Mouse (Mus musculus) midbrain, embryonic 14.5 days (tissue): ENCODE measurements around the gene Stx17. TPM values are rescaled to one million over a fixed set of nuclear protein-coding genes. Genes with fewer than 3 reads are reported as not detected.

Source experiments
- ATAC-seq: fragments of 200-750 bp; cut with Nextera tagmentation; 2 replicates; pipeline ENCODE4 v1.8.0; 2017; ENCODE audit warnings: moderate number of reproducible peaks, moderate library complexity; ENCODE audit not compliant: low FRiP score, low TSS enrichment
- DNase-seq: peaks from one replicate; pipeline ENCODE4 v3.0.0-alpha.2; 2015
- H3K27ac ChIP-seq: fragments of 300-500 bp; sonication (generic); replicated peaks from 2 replicates; pipeline ENCODE4 v1.5.1; 2014; ENCODE audit warnings: mild to moderate bottlenecking, low read depth, low read length, moderate library complexity
- H3K27me3 ChIP-seq: fragments of 300-500 bp; sonication (generic); 2 replicates; pipeline ENCODE4 v1.6.1; 2014; ENCODE audit warnings: low read length, control low read depth, mixed read lengths; ENCODE audit not compliant: control insufficient read depth, insufficient read depth
- H3K36me3 ChIP-seq: fragments of 300-500 bp; sonication (generic); 2 replicates; pipeline ENCODE4 v1.6.1; 2014; ENCODE audit warnings: low read length, control low read depth; ENCODE audit not compliant: control insufficient read depth, insufficient read depth
- H3K4me1 ChIP-seq: fragments of 300-500 bp; sonication (generic); 2 replicates; pipeline ENCODE4 v1.6.1; 2014; ENCODE audit warnings: mild to moderate bottlenecking, antibody characterized with exemption, low read length, control low read depth; ENCODE audit not compliant: control insufficient read depth, insufficient read depth
- H3K4me2 ChIP-seq: fragments of 300-500 bp; sonication (generic); 2 replicates; pipeline ENCODE4 v1.6.1; 2014; ENCODE audit warnings: mild to moderate bottlenecking, low read length, moderate library complexity
- H3K4me3 ChIP-seq: fragments of 300-500 bp; sonication (generic); replicated peaks from 2 replicates; pipeline ENCODE4 v1.5.1; 2014; ENCODE audit warnings: low read depth, low read length
- H3K9ac ChIP-seq: fragments of 300-500 bp; sonication (generic); replicated peaks from 2 replicates; pipeline ENCODE4 v1.6.1; 2014; ENCODE audit warnings: mild to moderate bottlenecking, low read length, moderate library complexity
- H3K9me3 ChIP-seq: fragments of 300-500 bp; sonication (generic); 2 replicates; pipeline ENCODE4 v1.6.1; 2016; ENCODE audit warnings: low read length, control low read depth, mixed read lengths; ENCODE audit not compliant: control insufficient read depth
- WGBS: fragments of 180-500 bp; shearing (Covaris S2); extraction: QIAGEN DNeasy Blood & Tissue Kit; methylation state at CpG from one replicate; pipeline ENCODE4 v1.1.7; 2014; 5-methylcytosine and 5-hydroxymethylcytosine counted together
- polyA plus RNA-seq: library from polyadenylated mRNA; unstranded; fragments of >200 nt; fragmentation: Nextera tagmentation; extraction: Ambion mirVana; gene quantifications from 2 replicates; pipeline ENCODE4 v1.2.1, GENCODE M21; 2014

Gene Stx17
- 25.6 and 27.4 TPM in 2 replicates for polyA plus RNA-seq

DNA sequence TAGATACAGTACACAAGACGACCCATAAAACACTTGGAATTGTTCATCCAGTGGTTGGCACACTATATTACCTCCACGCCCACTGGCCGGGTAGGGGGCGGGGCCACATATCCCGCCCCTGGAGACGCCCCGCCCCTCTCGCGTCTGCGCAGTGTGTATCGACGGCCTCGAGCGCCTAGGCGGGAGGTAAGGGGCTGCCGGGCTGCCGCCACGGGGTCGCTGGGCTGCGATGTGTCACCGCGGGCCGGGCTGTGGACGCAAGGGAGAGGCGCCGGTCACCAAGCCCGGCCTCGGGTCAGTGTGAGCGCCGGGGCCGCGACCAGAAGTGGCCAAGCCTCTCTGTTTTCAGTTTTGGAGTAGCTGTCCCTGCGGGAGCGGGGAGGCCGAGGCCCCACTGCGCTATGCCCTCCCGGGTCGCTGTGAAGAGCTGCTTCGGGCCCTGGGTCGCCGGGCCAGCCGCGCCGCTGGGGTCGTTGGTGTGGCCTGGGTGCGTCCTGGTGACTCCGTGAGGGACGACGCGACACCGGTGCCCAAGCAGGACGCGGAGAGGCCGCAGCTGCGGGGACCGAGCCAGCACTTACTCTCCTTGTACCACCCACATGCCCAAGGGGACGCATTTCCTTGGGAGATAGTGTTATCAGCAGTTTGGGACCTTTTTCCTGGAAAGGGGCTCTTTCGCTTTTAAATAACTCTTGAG lies at the start of gene Stx17:
TSS of gene Stx17 (plus strand) at position 143 of the 697 bp plus-strand sequence.
- Histone ChIP-seq H3K4me3 (peak within 1 kb of the TSS; percentile 77), H3K9ac (peak within 1 kb of the TSS; percentile 86), H3K4me2 (peak within 1 kb of the TSS; percentile 81), H3K27me3 (no peaks in the 10 kb centered on the region), H3K27ac (no peak within 1 kb of the TSS), H3K36me3 (no peaks in the 10 kb centered on the region), H3K4me1 (no peaks in the 10 kb centered on the region), H3K9me3 (no peaks in the 10 kb centered on the region)
- DNase-seq (peak; percentile 92), ATAC-seq (peak; percentile 99)
- 2% methylated on average over 58 of the region's 58 CpGs for WGBS

DNA sequence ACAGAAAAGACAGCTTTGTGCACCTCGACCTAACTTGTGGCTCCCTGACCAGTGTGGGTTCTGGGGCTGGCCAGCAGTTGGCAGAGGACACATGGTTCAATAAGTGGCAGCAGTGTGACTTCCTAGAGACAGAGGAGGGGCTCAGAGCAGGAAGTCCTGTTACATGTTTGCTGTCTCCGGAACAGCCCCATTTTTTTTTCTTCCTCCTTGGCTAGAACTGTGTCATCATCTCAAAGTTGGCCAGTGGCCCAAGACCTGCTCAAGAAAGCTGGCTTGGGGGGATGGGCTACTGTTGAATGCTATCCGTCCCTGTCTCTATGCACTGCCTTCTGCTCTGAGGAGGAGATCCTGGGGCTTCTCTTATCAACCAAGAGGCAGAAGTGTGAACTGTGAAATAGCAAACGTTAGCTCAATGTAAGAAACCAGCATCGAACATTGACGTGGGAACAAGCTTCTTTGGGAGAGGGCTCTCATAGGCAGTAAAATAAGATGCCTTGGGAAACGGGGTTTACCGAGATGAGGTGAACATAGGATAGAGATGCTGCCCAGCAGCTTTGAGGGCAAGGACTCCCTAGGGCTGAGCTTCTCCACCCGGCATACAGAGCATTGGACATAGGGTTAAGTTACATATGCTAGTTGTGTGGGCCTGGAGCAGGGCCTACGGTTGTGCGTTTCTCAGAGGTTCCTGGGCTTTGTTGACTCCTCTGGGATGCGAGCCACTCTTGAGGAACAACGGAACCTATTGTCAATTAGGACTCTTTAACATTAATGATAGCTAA lies 47.8 kb upstream of the Stx17 start:
- ATAC-seq (no peak), DNase-seq (no peak)
- WGBS: 83% methylated on average over 13 of the region's 13 CpGs

DNA sequence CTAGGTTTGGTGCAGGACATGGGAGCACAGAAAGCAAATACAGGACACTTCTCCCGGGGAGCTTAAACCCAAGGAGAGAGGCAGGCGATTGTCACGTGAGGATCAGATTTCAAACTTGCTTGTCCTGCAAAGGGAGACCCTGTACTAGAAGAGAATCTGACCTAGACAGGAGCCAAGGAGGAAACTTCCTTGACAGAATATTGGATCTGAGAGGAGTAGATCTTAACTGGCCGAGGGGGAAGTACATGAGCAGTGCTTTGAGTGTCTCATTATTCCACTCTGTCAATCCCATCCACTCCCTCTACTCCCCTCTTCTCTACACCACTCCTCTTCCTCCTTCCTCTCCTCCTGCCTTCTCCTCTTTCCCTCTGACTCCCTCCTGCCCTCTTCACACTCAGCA lies 46.5 kb upstream of the Stx17 start:
- Histone ChIP-seq H3K27me3 (no peaks in the 10 kb centered on the region), H3K9me3 (no peaks in the 10 kb centered on the region), H3K36me3 (no peaks in the 10 kb centered on the region), H3K4me2 (no peak overlapping the region), H3K4me3 (no peak overlapping the region), H3K4me1 (peaks cover 6% of the 10 kb centered on the region; the same call in 1 of the 2 replicates), H3K27ac (no peak overlapping the region), H3K9ac (no peak overlapping the region)
- DNase-seq (no peak), ATAC-seq (no peak)
- 26% methylated on average over 4 of the region's 4 CpGs for WGBS

More for the DNA sequence above, 47.8 kb upstream of the Stx17 start:
- no peak overlapping the region for H3K4me2 ChIP-seq
- no peaks in the 10 kb centered on the region for H3K9me3 ChIP-seq
- no peaks in the 10 kb centered on the region for H3K27me3 ChIP-seq
- H3K4me3 ChIP-seq: no peak overlapping the region
- H3K36me3 ChIP-seq: no peaks in the 10 kb centered on the region
- H3K27ac ChIP-seq: no peak overlapping the region
- H3K9ac ChIP-seq: no peak overlapping the region
- H3K4me1 ChIP-seq: peaks cover 6% of the 10 kb centered on the region; the same call in 1 of the 2 replicates

DNA sequence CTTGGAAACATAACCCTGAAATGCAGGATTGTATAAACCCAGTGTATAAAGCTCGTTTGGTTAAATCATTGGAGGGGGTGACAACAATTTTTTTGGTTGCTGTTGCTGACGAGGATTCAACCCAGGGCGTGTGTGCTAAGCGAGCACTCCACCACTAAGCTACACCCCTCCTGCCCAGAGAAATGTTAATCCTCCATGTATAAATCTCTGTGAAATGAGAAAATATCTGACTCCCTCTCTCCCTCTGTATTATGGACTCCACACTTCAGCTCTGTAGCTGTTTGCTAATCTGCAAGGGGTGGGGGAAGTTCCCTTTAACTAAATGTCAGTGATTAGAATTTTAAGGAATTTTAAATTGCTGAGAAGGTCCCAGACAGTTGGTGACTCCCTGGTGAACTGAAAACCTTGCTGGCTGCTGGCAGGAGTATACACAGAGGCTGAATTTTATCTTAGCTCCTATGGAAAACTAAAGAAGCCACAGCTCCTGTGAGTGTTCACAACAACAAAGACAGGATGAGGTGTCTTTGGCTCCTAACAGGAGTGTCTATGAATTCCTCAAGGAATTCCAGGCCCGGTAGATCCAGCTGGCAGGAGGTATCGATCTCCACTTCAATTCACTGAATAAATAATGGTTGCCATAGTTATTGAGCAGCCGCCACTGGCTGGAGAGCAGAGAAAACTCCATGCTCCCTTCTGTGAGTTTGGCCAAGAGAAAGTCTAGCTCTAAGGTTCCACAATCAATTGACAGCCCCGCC lies 45.3 kb upstream of the Stx17 start:
- ATAC-seq (no peak; the same call in 1 of the 2 replicates), DNase-seq (peak; percentile 44)
- H3K27ac ChIP-seq: peak overlapping the region; percentile 14
- no peaks in the 10 kb centered on the region for H3K9me3 ChIP-seq
- no peaks in the 10 kb centered on the region for H3K36me3 ChIP-seq
- H3K4me2 ChIP-seq: no peak overlapping the region
- H3K27me3 ChIP-seq: no peaks in the 10 kb centered on the region
- peaks cover 6% of the 10 kb centered on the region; the same call in 1 of the 2 replicates for H3K4me1 ChIP-seq
- H3K4me3 ChIP-seq: no peak overlapping the region
- no peak overlapping the region for H3K9ac ChIP-seq
- 21% methylated on average over 8 of the region's 8 CpGs for WGBS

DNA sequence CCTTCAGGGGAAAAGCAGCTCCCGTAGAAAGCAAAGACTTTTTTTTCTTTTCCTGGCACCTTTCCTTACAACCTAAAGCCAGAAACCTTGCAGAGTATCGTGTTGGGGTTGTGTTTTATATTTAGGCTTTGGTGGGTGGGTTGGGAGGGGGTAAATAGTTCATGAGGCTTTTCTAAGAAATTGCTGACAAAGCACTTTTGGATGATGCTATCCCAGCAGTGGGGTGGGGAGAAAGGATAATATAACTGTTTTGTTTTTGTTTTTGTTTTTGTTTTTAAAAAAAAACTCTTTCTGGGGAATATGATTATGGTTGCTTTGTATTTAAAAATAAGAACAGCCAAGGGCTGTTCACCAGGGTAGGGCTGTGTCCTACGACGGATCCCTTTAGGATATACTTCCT lies 41.3 kb upstream of the Stx17 start:
- no peak overlapping the region for H3K9ac ChIP-seq
- no peaks in the 10 kb centered on the region for H3K36me3 ChIP-seq
- WGBS: 93% methylated on average over 4 of the region's 4 CpGs
- ATAC-seq: no peak
- no peak overlapping the region for H3K4me3 ChIP-seq
- DNase-seq: no peak
- H3K9me3 ChIP-seq: no peaks in the 10 kb centered on the region
- no peak overlapping the region for H3K4me2 ChIP-seq
- H3K27me3 ChIP-seq: no peaks in the 10 kb centered on the region
- H3K4me1 ChIP-seq: peaks cover under 1% of the 10 kb centered on the region; the same call in 1 of the 2 replicates
- H3K27ac ChIP-seq: no peak overlapping the region

DNA sequence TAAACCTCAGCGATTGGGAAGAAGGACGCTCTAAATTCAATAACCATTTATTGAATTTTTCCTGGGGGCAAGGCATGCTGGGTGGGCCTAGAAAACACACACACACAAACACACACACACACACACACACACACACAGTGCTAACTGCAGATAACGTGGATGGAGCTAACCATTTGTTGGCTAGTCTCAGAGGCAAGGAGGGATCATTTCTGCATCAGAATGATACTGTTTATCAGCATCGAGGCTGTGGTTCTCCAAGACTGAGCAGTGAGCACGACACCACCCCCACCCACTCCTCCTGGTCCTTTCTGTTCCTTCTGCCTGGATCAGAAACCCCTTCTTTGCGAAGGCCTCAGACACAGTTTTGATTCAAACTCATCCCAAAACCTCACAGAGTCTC lies 38.1 kb upstream of the Stx17 start:
- Histone ChIP-seq H3K4me2 (no peak overlapping the region), H3K4me3 (no peak overlapping the region), H3K27me3 (no peaks in the 10 kb centered on the region), H3K4me1 (no peaks in the 10 kb centered on the region), H3K9ac (no peak overlapping the region), H3K27ac (no peak overlapping the region), H3K9me3 (no peaks in the 10 kb centered on the region), H3K36me3 (no peaks in the 10 kb centered on the region)
- ATAC-seq: no peak
- 50% methylated on average over 6 of the region's 6 CpGs for WGBS
- no peak for DNase-seq

DNA sequence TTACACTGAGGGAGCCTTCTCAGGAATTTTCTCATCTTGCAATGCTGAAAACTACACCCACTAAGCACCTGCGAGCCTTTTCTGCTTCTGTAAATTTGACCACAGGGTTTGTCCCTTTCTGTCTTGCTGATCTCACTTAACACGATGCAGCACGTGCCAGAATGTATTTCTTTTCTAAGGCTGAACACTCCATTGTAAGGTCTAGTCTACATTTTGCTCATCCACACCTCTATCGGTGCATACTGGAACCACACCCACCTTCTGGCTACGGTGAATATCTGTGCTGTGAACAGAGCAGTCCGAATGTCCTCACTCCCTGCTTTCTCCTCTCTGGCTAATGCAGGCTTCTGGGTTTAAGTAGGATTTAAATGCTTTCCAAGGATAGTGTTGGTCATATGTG lies 37.2 kb upstream of the Stx17 start:
- no peaks in the 10 kb centered on the region for H3K9me3 ChIP-seq
- no peaks in the 10 kb centered on the region for H3K36me3 ChIP-seq
- ATAC-seq (no peak), DNase-seq (no peak)
- WGBS: 91% methylated on average over 6 of the region's 6 CpGs
- H3K27me3 ChIP-seq: no peaks in the 10 kb centered on the region
- H3K4me1 ChIP-seq: no peaks in the 10 kb centered on the region
- no peak overlapping the region for H3K9ac ChIP-seq
- H3K27ac ChIP-seq: no peak overlapping the region
- H3K4me2 ChIP-seq: no peak overlapping the region
- no peak overlapping the region for H3K4me3 ChIP-seq

DNA sequence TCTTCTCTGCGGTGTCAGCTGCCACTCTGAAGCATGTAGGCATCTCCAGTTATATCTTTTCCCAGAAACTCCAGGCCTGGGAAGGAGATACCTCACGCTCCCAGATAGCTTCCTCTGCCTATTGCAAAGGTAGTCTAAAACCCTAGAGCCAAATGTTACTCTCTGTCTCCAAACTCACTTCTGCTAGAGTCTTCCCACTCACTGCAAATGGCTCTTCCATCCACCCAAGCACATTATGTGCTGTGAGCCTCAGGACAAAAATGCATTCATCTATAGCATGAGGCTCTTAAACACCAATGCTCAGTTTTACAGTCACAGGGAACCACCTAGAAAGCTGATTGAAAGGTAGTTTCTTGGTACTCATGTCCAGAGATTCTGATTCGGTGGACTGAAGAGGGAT lies 31.5 kb upstream of the Stx17 start:
- Histone ChIP-seq H3K4me2 (no peak overlapping the region), H3K4me3 (no peak overlapping the region), H3K9me3 (no peaks in the 10 kb centered on the region), H3K9ac (no peak overlapping the region), H3K27me3 (no peaks in the 10 kb centered on the region), H3K4me1 (no peaks in the 10 kb centered on the region), H3K27ac (no peak overlapping the region), H3K36me3 (no peaks in the 10 kb centered on the region)
- 78% methylated on average over 3 of the region's 3 CpGs for WGBS
- DNase-seq (no peak), ATAC-seq (no peak)
